Mouse (Mus musculus): ENCODE results near the gene Trem2. TPM values are rescaled to one million over a fixed set of nuclear protein-coding genes. Genes with fewer than 3 reads are reported as not detected.

The Trem2 gene
- polyA plus RNA-seq, 1 experiment from 2014 or later: 6.5 TPM

DNA sequence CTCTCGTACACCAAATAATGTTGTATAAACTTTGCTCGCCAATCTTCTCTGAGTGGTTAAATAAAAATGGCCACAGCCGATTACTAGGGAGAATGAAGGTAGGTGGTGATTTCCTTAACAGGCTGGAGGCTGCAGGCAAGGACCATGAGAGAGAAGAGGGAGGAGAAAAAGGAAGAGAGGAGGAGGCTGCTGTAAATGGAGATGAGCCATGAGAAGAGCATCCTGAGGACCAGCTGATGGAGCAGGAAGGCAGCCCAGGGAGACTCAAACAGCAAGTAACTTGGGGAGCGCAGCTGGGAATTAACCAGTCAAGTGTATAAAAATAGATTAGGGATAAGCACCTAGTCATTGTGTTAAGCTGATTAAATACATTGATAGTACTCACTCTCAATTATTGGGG is 12.0 kb upstream of the Trem2 start:
- TF ChIP-seq CTCF (IDR thresholded peaks at IDR 0.05; ENCODE audit: low read depth): no peak
- no peak for ATAC-seq (ENCODE audit: insufficient read depth)
- no peak overlapping the region for H3K4me3 ChIP-seq (ENCODE audit: low read depth, low read length)
- no peak for DNase-seq
- H3K9ac ChIP-seq: no peak overlapping the region
- H3K27ac ChIP-seq (ENCODE audit: low read depth): no peak overlapping the region
- no peaks in the 10 kb centered on the region for H3K4me1 ChIP-seq (ENCODE audit: insufficient read depth)
- 90% methylated on average over 4 of the region's 4 CpGs for WGBS
- no peaks in the 10 kb centered on the region for H3K27me3 ChIP-seq (ENCODE audit: insufficient read depth, low read length)
- no peaks in the 10 kb centered on the region for H3K36me3 ChIP-seq (ENCODE audit: insufficient read depth)
- no peaks in the 10 kb centered on the region for H3K9me3 ChIP-seq (ENCODE audit: low read depth, low read length)
- H3K4me2 ChIP-seq: no peak overlapping the region

DNA sequence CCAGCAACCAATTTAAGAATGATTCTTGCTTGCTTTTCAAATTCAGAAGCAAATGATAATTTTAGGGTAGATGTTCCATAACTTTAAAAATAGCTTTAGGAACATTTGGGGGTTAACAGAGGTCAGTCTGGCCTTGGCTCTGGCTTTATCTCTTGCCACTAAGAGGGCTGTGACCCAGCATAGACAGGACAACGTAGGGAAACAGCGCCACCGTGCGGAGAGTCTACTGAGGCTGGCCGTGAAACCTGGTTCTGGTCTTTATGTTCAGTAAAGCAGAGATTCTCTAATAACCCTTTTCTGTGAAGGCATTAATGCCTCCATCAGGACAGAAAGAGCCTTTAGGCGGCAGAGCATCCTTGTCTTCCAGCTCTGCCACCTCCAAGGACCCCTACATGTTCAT is 9.3 kb upstream of the Trem2 start:
- Histone ChIP-seq H3K27ac (ENCODE audit: low read depth) (no peak overlapping the region), H3K9me3 (ENCODE audit: low read depth, low read length) (no peaks in the 10 kb centered on the region), H3K4me1 (ENCODE audit: insufficient read depth) (no peaks in the 10 kb centered on the region), H3K36me3 (ENCODE audit: insufficient read depth) (no peaks in the 10 kb centered on the region), H3K4me3 (ENCODE audit: low read depth, low read length) (no peak overlapping the region), H3K4me2 (no peak overlapping the region), H3K9ac (no peak overlapping the region), H3K27me3 (ENCODE audit: insufficient read depth, low read length) (no peaks in the 10 kb centered on the region)
- peak; percentile 87 for DNase-seq
- peak; percentile 82 for TF ChIP-seq CTCF (IDR thresholded peaks at IDR 0.05; ENCODE audit: low read depth)
- 0 out of 2 replicates have a peak, but pooled peaks have one; percentile 66 for ATAC-seq (ENCODE audit: insufficient read depth)
- 2% methylated on average over 6 of the region's 6 CpGs for WGBS

DNA sequence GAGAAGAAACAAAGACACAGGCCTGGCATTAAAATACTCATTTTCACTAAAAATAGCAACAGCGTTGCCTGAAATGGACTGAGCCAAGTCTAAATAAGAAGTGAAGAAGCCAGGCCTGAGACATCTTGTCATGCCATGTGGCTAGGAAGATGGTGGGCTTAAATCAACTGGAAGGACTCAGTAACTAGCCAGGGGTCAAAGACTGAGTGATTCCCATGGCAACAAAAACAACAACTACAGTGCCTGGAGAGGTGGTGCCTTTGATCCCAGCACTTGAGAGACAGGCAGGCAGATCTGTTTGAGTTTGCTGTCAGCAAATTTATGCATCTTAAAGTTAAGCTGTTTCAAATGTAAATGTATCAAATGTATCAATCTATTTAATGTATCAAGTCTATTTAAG is 5.9 kb upstream of the Trem2 start:
- 56% methylated on average over 1 of the region's 1 CpGs for WGBS
- Histone ChIP-seq H3K36me3 (ENCODE audit: insufficient read depth) (no peaks in the 10 kb centered on the region), H3K27ac (ENCODE audit: low read depth) (no peak overlapping the region), H3K9me3 (ENCODE audit: low read depth, low read length) (no peaks in the 10 kb centered on the region), H3K9ac (no peak overlapping the region), H3K4me1 (ENCODE audit: insufficient read depth) (no peaks in the 10 kb centered on the region), H3K4me3 (ENCODE audit: low read depth, low read length) (no peak overlapping the region), H3K27me3 (ENCODE audit: insufficient read depth, low read length) (no peaks in the 10 kb centered on the region), H3K4me2 (no peak overlapping the region)
- ATAC-seq (ENCODE audit: insufficient read depth) (no peak), DNase-seq (no peak)
- no peak for TF ChIP-seq CTCF (IDR thresholded peaks at IDR 0.05; ENCODE audit: low read depth)

DNA sequence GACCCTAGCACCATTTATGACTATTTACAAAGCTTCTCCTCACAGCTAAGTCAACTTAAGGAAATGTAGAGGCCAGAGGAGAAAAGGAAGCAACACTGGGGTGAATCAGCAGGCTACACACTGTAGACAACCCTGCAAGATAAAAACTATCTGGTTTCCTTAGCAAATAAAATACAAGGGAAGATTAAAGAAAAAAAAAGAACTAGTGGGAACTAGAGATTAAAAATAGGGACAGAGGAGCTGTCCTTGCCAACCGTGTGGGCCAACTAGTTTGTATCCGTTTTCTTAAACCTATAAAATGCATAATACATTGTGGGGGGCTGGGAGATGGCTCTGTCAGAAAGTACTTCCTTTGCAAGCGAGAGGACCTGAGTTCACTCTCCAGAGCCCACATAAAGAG is 4.3 kb upstream of the Trem2 start:
- Histone ChIP-seq H3K4me1 (ENCODE audit: insufficient read depth) (no peaks in the 10 kb centered on the region), H3K4me2 (no peak overlapping the region), H3K27me3 (ENCODE audit: insufficient read depth, low read length) (no peaks in the 10 kb centered on the region), H3K4me3 (ENCODE audit: low read depth, low read length) (no peak overlapping the region), H3K9ac (no peak overlapping the region), H3K9me3 (ENCODE audit: low read depth, low read length) (no peaks in the 10 kb centered on the region), H3K36me3 (ENCODE audit: insufficient read depth) (no peaks in the 10 kb centered on the region), H3K27ac (ENCODE audit: low read depth) (no peak overlapping the region)
- DNase-seq (no peak), ATAC-seq (ENCODE audit: insufficient read depth) (no peak)
- TF ChIP-seq CTCF (IDR thresholded peaks at IDR 0.05; ENCODE audit: low read depth): no peak
- WGBS: 67% methylated on average over 3 of the region's 3 CpGs

DNA sequence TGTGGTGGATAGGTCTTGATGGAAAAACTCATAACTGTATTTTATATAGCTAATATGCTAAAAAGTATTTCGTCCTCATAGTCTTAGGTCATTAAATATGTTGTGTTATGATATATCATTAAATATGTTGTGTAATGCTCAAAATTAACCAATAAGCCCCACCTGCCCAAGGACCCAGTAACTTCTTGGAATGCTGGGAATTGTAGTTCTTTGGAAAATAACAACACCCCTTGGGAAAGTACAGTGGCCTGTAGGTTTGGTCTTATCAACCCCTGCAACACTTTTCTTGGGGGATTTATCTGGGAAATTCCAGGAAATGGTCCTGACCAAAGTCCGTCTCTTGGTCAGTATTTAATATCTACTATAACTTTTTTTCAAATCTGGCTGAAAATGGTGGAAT is 3.1 kb upstream of the Trem2 start:
- WGBS: 77% methylated on average over 2 of the region's 2 CpGs
- DNase-seq: no peak
- no peak for ATAC-seq (ENCODE audit: insufficient read depth)

DNA sequence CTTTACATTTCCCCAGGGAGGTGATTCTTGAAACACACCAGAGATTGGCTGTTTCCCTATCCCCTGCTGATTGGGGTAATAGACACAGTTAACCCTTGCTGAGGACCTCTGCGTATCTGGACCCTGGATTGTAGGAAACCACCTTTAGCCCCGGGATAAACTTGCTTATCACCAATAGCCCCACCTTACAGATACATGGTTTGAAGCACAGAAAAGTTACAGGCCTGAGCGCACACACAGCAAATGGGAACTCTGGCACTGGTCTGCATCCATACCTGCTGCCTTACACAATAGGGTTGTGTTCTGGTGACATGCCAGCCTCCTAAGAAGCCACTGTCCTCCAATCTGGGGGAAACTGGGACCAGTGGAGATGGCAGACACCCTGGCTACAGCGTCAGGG is 377 bp upstream of the Trem2 start:
- no peak for TF ChIP-seq CTCF (IDR thresholded peaks at IDR 0.05; ENCODE audit: low read depth)
- no peak for ATAC-seq (ENCODE audit: insufficient read depth)
- H3K4me2 ChIP-seq: no peak overlapping the region
- no peak overlapping the region for H3K9ac ChIP-seq
- no peaks in the 10 kb centered on the region for H3K36me3 ChIP-seq (ENCODE audit: insufficient read depth)
- H3K4me3 ChIP-seq (ENCODE audit: low read depth, low read length): no peak overlapping the region
- no peaks in the 10 kb centered on the region for H3K27me3 ChIP-seq (ENCODE audit: insufficient read depth, low read length)
- H3K4me1 ChIP-seq (ENCODE audit: insufficient read depth): no peaks in the 10 kb centered on the region
- no peak overlapping the region for H3K27ac ChIP-seq (ENCODE audit: low read depth)
- H3K9me3 ChIP-seq (ENCODE audit: low read depth, low read length): no peaks in the 10 kb centered on the region
- no peak for DNase-seq
- WGBS: 76% methylated on average over 4 of the region's 4 CpGs

More for the DNA sequence above, 3.1 kb upstream of the Trem2 start:
- H3K9ac ChIP-seq: no peak overlapping the region
- no peaks in the 10 kb centered on the region for H3K9me3 ChIP-seq (ENCODE audit: low read depth, low read length)
- no peak overlapping the region for H3K4me3 ChIP-seq (ENCODE audit: low read depth, low read length)
- H3K27ac ChIP-seq (ENCODE audit: low read depth): no peak overlapping the region
- H3K36me3 ChIP-seq (ENCODE audit: insufficient read depth): no peaks in the 10 kb centered on the region
- TF ChIP-seq CTCF (IDR thresholded peaks at IDR 0.05; ENCODE audit: low read depth): no peak
- H3K4me2 ChIP-seq: no peak overlapping the region
- no peaks in the 10 kb centered on the region for H3K27me3 ChIP-seq (ENCODE audit: insufficient read depth, low read length)
- no peaks in the 10 kb centered on the region for H3K4me1 ChIP-seq (ENCODE audit: insufficient read depth)

DNA sequence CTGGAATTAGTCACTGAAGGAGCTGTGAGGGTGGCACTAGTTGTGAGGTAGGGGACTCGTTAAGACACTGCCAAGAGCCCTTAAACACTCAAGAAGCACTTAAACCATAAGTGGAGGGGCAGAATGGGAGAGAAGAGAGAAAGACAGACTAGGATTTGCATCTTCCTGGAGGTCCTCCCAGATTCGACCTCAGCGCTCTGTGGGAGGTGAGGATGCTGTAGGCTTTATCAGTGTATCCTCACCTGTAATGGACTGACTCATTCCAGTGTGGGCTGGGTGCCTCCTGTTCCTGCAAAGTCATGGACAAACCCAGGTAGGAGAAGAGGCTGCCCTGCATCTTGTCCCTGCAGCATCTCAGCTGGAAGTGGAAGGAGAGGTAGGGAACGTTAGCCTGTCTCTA is 633 bp downstream of the Trem2 start:
- Histone ChIP-seq H3K4me3 (ENCODE audit: low read depth, low read length) (no peak overlapping the region), H3K4me1 (ENCODE audit: insufficient read depth) (no peaks in the 10 kb centered on the region), H3K9me3 (ENCODE audit: low read depth, low read length) (no peaks in the 10 kb centered on the region), H3K27me3 (ENCODE audit: insufficient read depth, low read length) (no peaks in the 10 kb centered on the region), H3K4me2 (no peak overlapping the region), H3K9ac (no peak overlapping the region), H3K27ac (ENCODE audit: low read depth) (no peak overlapping the region), H3K36me3 (ENCODE audit: insufficient read depth) (no peaks in the 10 kb centered on the region)
- TF ChIP-seq CTCF (IDR thresholded peaks at IDR 0.05; ENCODE audit: low read depth): no peak
- no peak for DNase-seq
- no peak for ATAC-seq (ENCODE audit: insufficient read depth)
- 58% methylated on average over 4 of the region's 4 CpGs for WGBS

DNA sequence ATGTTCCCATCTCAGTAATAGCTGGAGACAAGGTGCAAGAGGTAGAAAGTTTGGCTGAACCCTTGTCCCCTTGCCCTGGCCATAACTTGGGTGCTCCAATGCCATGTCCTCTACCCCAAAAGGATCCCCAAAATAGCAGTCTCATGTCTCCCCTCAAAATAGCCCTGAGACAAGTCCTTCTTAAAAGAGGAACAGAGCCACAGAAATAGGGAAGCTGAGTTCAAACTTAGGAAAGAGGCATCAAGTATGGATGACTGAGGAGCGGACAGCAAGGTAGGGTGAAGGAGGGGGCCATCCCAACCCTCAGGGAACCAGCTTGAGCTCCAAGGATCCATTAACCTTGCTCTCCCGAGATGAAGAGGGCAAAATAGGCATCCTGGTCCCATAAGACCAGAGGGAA is 1.1 kb downstream of the Trem2 start:
- Histone ChIP-seq H3K27ac (ENCODE audit: low read depth) (no peak overlapping the region), H3K27me3 (ENCODE audit: insufficient read depth, low read length) (no peaks in the 10 kb centered on the region), H3K36me3 (ENCODE audit: insufficient read depth) (no peaks in the 10 kb centered on the region), H3K9me3 (ENCODE audit: low read depth, low read length) (no peaks in the 10 kb centered on the region), H3K9ac (no peak overlapping the region), H3K4me3 (ENCODE audit: low read depth, low read length) (no peak overlapping the region), H3K4me1 (ENCODE audit: insufficient read depth) (no peaks in the 10 kb centered on the region), H3K4me2 (no peak overlapping the region)
- DNase-seq: no peak
- TF ChIP-seq CTCF (IDR thresholded peaks at IDR 0.05; ENCODE audit: low read depth): no peak
- no peak for ATAC-seq (ENCODE audit: insufficient read depth)
- 75% methylated on average over 2 of the region's 2 CpGs for WGBS
